Mouse (Mus musculus): ENCODE measurements at regions not wholly inside any gene's neighbourhood (a gene's known extent, or its start where the extent isn't known, plus 50 kb on each side); places are given as distances from the start of the nearest gene placed in this dataset.

DNA sequence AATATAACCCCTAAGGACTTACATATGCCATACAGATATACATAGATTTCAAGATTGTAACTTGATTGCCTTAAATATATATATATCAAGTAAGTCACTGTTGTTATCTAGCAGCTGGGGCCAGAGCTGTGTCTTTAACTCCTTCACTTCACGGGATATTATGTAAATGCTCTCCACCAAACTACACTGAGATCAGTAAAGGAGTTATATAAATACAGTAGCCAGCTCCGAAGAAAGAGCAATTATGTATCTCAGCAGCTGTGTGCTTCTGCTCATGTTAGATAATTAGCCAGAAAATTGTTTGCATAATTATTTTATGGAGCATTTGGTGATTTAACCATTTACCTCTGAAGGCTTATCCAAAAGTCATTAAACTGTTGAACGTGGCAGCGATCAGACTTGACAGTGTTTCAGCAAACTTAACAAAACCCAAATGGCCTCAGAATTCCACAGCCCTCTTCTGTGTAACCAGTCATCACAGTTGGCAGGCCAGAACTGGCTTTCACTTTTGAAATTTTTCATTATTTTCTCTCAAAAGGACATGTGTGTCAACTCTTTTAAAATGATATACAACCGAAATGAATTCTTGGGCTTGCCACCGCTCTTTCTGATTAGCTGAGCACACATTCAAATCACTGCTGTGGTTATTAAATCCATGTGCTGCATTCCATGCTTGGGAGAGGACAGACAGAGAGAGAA, 107.8 kb downstream of the Fzd1 start:
- H3K27ac ChIP-seq (ENCODE audit: control insufficient read depth, insufficient read depth, low read depth, low read length), result no peak overlapping the region

DNA sequence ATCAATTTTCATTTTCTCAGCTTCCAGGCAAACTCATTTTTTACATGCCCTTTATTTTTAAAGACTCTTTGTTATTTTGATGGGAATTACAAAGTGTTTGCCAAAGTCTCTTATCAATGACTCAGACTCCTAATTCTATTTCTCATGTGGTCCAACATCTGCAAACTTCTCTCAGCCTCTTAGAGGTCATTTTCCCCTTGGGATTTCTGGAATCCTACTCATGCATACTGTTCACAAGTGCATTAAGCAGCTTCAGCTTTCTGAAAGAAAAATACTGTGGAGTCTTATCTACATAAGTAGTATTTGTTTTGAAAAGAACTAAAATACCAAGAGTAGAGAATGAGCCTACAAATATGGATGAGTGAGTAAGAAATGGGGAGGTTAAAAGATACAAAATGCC, 116.8 kb downstream of the Fzd1 start:
- Histone ChIP-seq H3K27ac (ENCODE audit: control insufficient read depth, insufficient read depth, low read depth, low read length) (no peak overlapping the region), H3K27me3 (ENCODE audit: control insufficient read depth, insufficient read depth, low read length) (no peaks in the 10 kb centered on the region), H3K4me1 (ENCODE audit: control insufficient read depth, insufficient read depth, low read length) (no peaks in the 10 kb centered on the region), H3K4me3 (ENCODE audit: control insufficient read depth, low read depth, low read length) (no peak overlapping the region), H3K36me3 (ENCODE audit: control insufficient read depth, insufficient read depth, low read length) (no peaks in the 10 kb centered on the region)
- TF ChIP-seq CTCF (IDR thresholded peaks at IDR 0.05; ENCODE audit: control insufficient read depth, insufficient read depth, insufficient replicate concordance, low read depth, low read length) (no peak), POLR2A (IDR thresholded peaks at IDR 0.05; ENCODE audit: control insufficient read depth, low read depth, low read length) (no peak)

More for the DNA sequence above, 107.8 kb downstream of the Fzd1 start:
- no peaks in the 10 kb centered on the region for H3K36me3 ChIP-seq (ENCODE audit: control insufficient read depth, insufficient read depth, low read length)
- no peaks in the 10 kb centered on the region for H3K4me1 ChIP-seq (ENCODE audit: control insufficient read depth, insufficient read depth, low read length)
- H3K27me3 ChIP-seq (ENCODE audit: control insufficient read depth, insufficient read depth, low read length), result no peaks in the 10 kb centered on the region
- TF ChIP-seq CTCF (IDR thresholded peaks at IDR 0.05; ENCODE audit: control insufficient read depth, insufficient read depth, insufficient replicate concordance, low read depth, low read length) (no peak), POLR2A (IDR thresholded peaks at IDR 0.05; ENCODE audit: control insufficient read depth, low read depth, low read length) (no peak)
- H3K4me3 ChIP-seq (ENCODE audit: control insufficient read depth, low read depth, low read length), result no peak overlapping the region

DNA sequence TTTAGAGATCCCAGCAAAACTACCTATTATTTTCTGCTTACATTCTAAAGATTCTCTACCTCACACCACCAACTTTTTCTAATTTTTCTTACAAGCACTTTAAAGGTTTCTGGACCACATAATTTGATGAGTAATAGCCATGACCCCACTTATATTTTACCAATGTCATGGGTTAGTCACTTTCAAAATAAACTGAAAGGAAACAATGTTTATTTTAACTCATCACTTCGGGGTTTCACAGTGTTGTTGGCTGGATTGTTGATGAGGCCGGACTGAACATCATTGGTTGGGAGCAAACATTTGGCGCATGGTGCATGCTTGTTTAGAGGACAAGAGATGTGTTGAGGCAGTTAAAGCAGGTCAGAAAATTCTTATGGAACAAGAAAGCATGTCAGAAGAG, 124.1 kb downstream of the Fzd1 start:
- H3K27me3 ChIP-seq (ENCODE audit: control insufficient read depth, insufficient read depth, low read length), result no peaks in the 10 kb centered on the region
- H3K27ac ChIP-seq (ENCODE audit: control insufficient read depth, insufficient read depth, low read depth, low read length), result no peak overlapping the region
- TF ChIP-seq POLR2A (IDR thresholded peaks at IDR 0.05; ENCODE audit: control insufficient read depth, low read depth, low read length) (no peak), CTCF (IDR thresholded peaks at IDR 0.05; ENCODE audit: control insufficient read depth, insufficient read depth, insufficient replicate concordance, low read depth, low read length) (no peak)

DNA sequence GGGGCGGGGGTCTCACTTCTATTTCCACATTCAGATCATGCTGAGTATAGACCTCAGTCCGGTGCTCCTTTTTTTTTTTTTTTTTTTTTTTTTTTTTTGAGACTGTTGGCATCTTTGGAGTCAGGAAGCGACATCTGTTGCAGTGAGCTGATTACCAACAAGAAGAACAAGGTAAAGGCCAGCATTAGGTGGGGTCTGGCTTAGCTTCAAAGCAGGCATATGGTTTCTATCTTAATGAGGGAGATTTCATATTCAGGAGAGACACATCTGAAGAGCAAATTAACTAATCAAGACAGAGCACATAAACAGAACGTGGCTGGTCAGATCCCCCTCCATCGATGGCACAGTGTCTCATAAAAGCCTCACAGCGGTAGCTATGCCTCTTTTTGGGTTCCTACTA, 132.6 kb downstream of the Fzd1 start:
- H3K27me3 ChIP-seq (ENCODE audit: control insufficient read depth, insufficient read depth, low read length), result no peaks in the 10 kb centered on the region
- TF ChIP-seq POLR2A (IDR thresholded peaks at IDR 0.05; ENCODE audit: control insufficient read depth, low read depth, low read length) (no peak), CTCF (IDR thresholded peaks at IDR 0.05; ENCODE audit: control insufficient read depth, insufficient read depth, insufficient replicate concordance, low read depth, low read length) (no peak)
- no peaks in the 10 kb centered on the region for H3K36me3 ChIP-seq (ENCODE audit: control insufficient read depth, insufficient read depth, low read length)
- no peak overlapping the region for H3K4me3 ChIP-seq (ENCODE audit: control insufficient read depth, low read depth, low read length)
- H3K27ac ChIP-seq (ENCODE audit: control insufficient read depth, insufficient read depth, low read depth, low read length), result no peak overlapping the region
- no peaks in the 10 kb centered on the region for H3K4me1 ChIP-seq (ENCODE audit: control insufficient read depth, insufficient read depth, low read length)

More for the DNA sequence above, 124.1 kb downstream of the Fzd1 start:
- Histone ChIP-seq H3K36me3 (ENCODE audit: control insufficient read depth, insufficient read depth, low read length) (no peaks in the 10 kb centered on the region), H3K4me1 (ENCODE audit: control insufficient read depth, insufficient read depth, low read length) (no peaks in the 10 kb centered on the region), H3K4me3 (ENCODE audit: control insufficient read depth, low read depth, low read length) (no peak overlapping the region)

DNA sequence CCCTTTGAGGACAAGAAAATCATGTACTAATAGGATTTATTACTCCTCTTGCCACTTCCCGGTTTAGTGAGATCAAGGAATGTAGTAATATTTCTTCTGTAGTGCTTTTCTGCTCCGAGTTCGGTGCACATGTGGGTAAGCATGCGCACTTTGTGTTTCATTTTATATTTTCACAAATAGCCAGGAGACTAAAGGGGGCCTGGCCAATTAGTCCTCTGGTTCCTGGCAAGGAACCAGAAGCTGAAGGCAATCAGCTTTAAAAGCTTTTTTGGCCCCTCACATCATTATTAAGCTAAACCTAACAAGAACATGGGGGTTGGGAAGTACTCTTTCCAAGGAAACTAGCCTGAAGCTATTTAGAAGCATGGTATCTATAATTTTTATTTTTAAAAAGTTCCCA, 134.2 kb downstream of the Fzd1 start:
- Histone ChIP-seq H3K36me3 (ENCODE audit: control insufficient read depth, insufficient read depth, low read length) (no peaks in the 10 kb centered on the region), H3K4me3 (ENCODE audit: control insufficient read depth, low read depth, low read length) (no peak overlapping the region), H3K27ac (ENCODE audit: control insufficient read depth, insufficient read depth, low read depth, low read length) (no peak overlapping the region), H3K27me3 (ENCODE audit: control insufficient read depth, insufficient read depth, low read length) (no peaks in the 10 kb centered on the region), H3K4me1 (ENCODE audit: control insufficient read depth, insufficient read depth, low read length) (no peaks in the 10 kb centered on the region)
- TF ChIP-seq POLR2A (IDR thresholded peaks at IDR 0.05; ENCODE audit: control insufficient read depth, low read depth, low read length) (no peak), CTCF (IDR thresholded peaks at IDR 0.05; ENCODE audit: control insufficient read depth, insufficient read depth, insufficient replicate concordance, low read depth, low read length) (no peak)

DNA sequence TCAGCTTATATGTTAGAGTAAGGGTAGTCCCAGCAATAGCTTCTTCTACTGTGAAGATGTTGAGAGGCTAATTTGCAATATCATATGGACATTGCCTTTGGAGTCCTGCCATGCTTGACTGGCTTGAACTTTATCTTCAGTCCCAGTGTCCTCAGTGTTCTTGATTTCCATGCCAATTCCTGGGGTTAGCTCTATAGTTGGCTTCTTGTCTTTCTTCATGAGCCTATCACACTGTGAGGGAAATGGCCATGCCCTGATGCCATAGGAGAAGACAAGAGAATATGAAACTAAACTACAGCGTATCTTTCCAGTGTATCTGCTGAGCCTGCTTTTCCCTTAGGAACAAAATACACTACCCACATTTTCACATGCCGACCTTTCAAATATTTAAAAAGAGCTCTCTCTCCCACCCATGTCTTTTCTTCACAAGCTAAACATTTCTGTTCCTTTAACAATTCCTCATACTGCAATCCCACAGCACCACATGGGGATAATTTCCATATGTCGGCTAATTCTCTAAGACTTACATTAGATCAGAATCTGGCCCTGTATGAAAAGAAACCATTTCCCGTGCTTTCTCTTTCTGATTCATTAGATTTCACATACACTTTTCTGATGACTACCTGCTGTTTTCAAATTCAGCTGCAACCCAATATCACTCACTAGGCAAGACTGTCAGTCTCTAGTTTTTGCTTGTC, 137.2 kb downstream of the Fzd1 start:
- H3K27ac ChIP-seq (ENCODE audit: control insufficient read depth, insufficient read depth, low read depth, low read length), result no peak overlapping the region
- no peaks in the 10 kb centered on the region for H3K36me3 ChIP-seq (ENCODE audit: control insufficient read depth, insufficient read depth, low read length)
- H3K4me3 ChIP-seq (ENCODE audit: control insufficient read depth, low read depth, low read length), result no peak overlapping the region
- H3K27me3 ChIP-seq (ENCODE audit: control insufficient read depth, insufficient read depth, low read length), result no peaks in the 10 kb centered on the region
- no peaks in the 10 kb centered on the region for H3K4me1 ChIP-seq (ENCODE audit: control insufficient read depth, insufficient read depth, low read length)
- TF ChIP-seq POLR2A (IDR thresholded peaks at IDR 0.05; ENCODE audit: control insufficient read depth, low read depth, low read length) (no peak), CTCF (IDR thresholded peaks at IDR 0.05; ENCODE audit: control insufficient read depth, insufficient read depth, insufficient replicate concordance, low read depth, low read length) (no peak)

DNA sequence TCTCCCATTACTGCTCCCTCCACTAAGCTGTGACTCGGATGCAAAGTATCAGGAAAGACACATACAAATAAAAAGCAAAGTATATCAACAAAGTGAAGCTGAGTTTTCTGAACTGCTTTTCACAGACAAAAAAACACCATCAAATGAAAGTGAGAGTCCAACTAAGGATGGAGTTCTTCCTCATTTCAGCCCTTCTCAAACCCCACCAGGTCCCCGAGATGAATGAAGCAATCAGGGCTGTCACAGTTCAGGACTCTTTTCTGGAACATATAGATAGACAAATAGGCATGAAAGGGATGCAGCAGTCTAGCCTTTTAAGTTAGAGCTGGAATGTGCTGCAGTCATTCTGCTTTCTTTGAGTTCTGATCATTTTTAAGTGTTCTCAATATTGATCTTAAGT, 142.6 kb downstream of the Fzd1 start:
- H3K27me3 ChIP-seq (ENCODE audit: control insufficient read depth, insufficient read depth, low read length), result no peaks in the 10 kb centered on the region
- H3K27ac ChIP-seq (ENCODE audit: control insufficient read depth, insufficient read depth, low read depth, low read length), result no peak overlapping the region
- H3K36me3 ChIP-seq (ENCODE audit: control insufficient read depth, insufficient read depth, low read length), result no peaks in the 10 kb centered on the region
- H3K4me1 ChIP-seq (ENCODE audit: control insufficient read depth, insufficient read depth, low read length), result no peaks in the 10 kb centered on the region
- TF ChIP-seq POLR2A (IDR thresholded peaks at IDR 0.05; ENCODE audit: control insufficient read depth, low read depth, low read length) (no peak), CTCF (IDR thresholded peaks at IDR 0.05; ENCODE audit: control insufficient read depth, insufficient read depth, insufficient replicate concordance, low read depth, low read length) (no peak)
- no peak overlapping the region for H3K4me3 ChIP-seq (ENCODE audit: control insufficient read depth, low read depth, low read length)
